Mouse (Mus musculus) intestine, embryonic 14.5 days (tissue): Measurements from ENCODE around the gene Bex6. TPM values are rescaled to one million over a fixed set of nuclear protein-coding genes. Genes with fewer than 3 reads are reported as not detected.

Experiments used
- ATAC-seq: fragments of 200-750 bp; cut with Nextera tagmentation; replicated peaks from 2 replicates; pipeline ENCODE4 v1.8.0; 2017; ENCODE audit warnings: low read depth, moderate number of reproducible peaks, moderate TSS enrichment, moderate library complexity; ENCODE audit not compliant: low FRiP score, low TSS enrichment
- DNase-seq: peaks from one replicate; pipeline ENCODE4 v3.0.0-alpha.2; 2018; ENCODE audit warnings: low spot score
- H3K27ac ChIP-seq: fragments of 300-500 bp; sonication (generic); 2 replicates; pipeline ENCODE4 v1.5.1; 2014; ENCODE audit warnings: low read depth, mild to moderate bottlenecking, control low read depth
- H3K27me3 ChIP-seq: fragments of 300-500 bp; sonication (generic); replicated peaks from 2 replicates; pipeline ENCODE4 v1.6.1; 2014; ENCODE audit warnings: low read length, control low read depth; ENCODE audit not compliant: control insufficient read depth, insufficient read depth
- H3K36me3 ChIP-seq: fragments of 300-500 bp; sonication (generic); 2 replicates; pipeline ENCODE4 v1.6.1; 2014; ENCODE audit warnings: low read length, control low read depth; ENCODE audit not compliant: control insufficient read depth, insufficient read depth
- H3K4me1 ChIP-seq: fragments of 300-500 bp; sonication (generic); replicated peaks from 2 replicates; pipeline ENCODE4 v1.6.1; 2014; ENCODE audit warnings: low read length, control low read depth, mixed read lengths; ENCODE audit not compliant: control insufficient read depth, insufficient read depth
- H3K4me2 ChIP-seq: fragments of 300-500 bp; sonication (generic); 2 replicates; pipeline ENCODE4 v1.6.1; 2014; ENCODE audit warnings: low read length
- H3K4me3 ChIP-seq: fragments of 300-500 bp; sonication (generic); 2 replicates; pipeline ENCODE4 v1.5.1; 2014; ENCODE audit warnings: low read depth, low read length, control low read depth, mixed read lengths
- H3K9ac ChIP-seq: fragments of 300-500 bp; sonication (generic); 2 replicates; pipeline ENCODE4 v1.6.1; 2014; ENCODE audit warnings: mild to moderate bottlenecking, low read length
- H3K9me3 ChIP-seq: fragments of 300-500 bp; sonication (generic); 2 replicates; pipeline ENCODE4 v1.6.1; 2016; ENCODE audit warnings: low read length, control low read depth; ENCODE audit not compliant: control insufficient read depth
- WGBS: fragments of 180-500 bp; shearing (Covaris S2); extraction: QIAGEN DNeasy Blood & Tissue Kit; methylation state at CpG from one replicate; pipeline ENCODE4 v1.1.7; 2014; 5-methylcytosine and 5-hydroxymethylcytosine counted together
- polyA plus RNA-seq: library from polyadenylated mRNA; unstranded; fragments of >200 nt; fragmentation: Nextera tagmentation; extraction: Ambion mirVana; gene quantifications from 2 replicates; pipeline ENCODE4 v1.2.1, GENCODE M21; 2014

Bex6 gene
- polyA plus RNA-seq, 1 experiment from 2014 or later = not detected

DNA sequence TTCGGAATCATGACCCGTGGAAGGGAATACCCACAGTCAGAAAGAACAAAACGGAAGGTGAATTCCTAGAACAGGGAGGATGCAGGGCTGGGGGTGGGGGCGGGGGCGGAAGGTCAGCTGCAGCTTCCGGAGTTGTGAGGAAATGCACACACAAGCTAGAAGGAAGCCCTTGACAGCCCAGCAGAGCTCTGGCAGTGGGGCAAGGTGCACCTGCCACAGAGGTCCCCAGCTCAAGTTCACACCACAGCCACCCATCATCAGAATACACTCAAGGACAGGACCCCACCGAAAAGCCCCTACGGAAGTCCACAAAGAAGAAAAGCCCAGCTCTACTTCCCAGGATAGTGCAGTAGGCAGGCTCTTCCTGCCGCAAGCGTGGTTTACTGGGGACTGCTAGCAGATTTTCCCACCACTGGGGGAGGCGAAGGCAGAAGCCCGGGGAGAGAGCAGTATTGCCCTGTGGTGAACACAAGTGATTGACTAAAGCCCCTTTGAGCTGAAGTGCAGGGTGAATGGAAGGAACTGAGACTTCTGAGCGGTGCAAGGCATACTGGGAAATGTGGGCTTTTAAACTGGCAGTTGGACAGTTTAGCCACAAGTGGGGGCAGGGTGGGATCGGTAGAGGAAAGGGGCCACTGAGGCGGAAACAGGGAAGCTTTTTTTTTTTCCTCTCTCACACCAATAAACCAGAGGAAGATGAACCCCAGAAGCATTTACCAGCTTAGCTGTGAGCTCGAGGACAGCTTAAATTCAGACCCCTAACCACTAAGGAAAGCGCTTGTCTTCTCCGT is 2.5 kb upstream of the Bex6 start:
- Histone ChIP-seq H3K9ac (no peak overlapping the region), H3K4me1 (no peaks in the 10 kb centered on the region), H3K27ac (peak overlapping the region; percentile 33; the same call in 1 of the 2 replicates), H3K9me3 (no peaks in the 10 kb centered on the region), H3K4me2 (no peak overlapping the region; the same call in 1 of the 2 replicates), H3K36me3 (no peaks in the 10 kb centered on the region), H3K27me3 (no peaks in the 10 kb centered on the region), H3K4me3 (no peak overlapping the region)
- 55% methylated on average over 18 of the region's 18 CpGs for WGBS
- DNase-seq = no peak
- ATAC-seq = no peak

DNA sequence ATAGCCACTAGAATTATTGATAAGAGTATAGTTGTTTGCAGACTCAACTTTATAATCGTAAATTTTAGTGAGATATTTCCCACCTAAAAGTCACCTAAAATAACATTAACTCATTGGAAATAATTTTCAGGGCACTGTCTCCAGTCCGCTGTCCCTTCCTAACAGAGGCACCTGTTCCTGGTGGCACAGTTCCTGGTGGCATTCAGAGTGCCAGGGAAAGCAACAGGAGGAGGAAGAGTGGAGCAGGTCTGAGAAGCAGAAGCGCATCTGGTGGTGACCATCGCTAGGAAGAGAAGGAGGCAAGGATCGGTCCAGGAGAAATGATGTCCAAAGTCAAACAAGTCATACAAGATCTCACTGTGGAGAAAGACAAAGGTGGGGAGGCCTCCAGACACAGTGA is 6.4 kb downstream of the Bex6 start:
- Histone ChIP-seq H3K9ac (no peak overlapping the region), H3K4me1 (no peaks in the 10 kb centered on the region), H3K4me2 (no peak overlapping the region), H3K27me3 (no peaks in the 10 kb centered on the region), H3K36me3 (no peaks in the 10 kb centered on the region), H3K9me3 (no peaks in the 10 kb centered on the region), H3K27ac (no peak overlapping the region), H3K4me3 (no peak overlapping the region)
- DNase-seq (no peak), ATAC-seq (no peak)
- WGBS = 91% methylated on average over 5 of the region's 5 CpGs

DNA sequence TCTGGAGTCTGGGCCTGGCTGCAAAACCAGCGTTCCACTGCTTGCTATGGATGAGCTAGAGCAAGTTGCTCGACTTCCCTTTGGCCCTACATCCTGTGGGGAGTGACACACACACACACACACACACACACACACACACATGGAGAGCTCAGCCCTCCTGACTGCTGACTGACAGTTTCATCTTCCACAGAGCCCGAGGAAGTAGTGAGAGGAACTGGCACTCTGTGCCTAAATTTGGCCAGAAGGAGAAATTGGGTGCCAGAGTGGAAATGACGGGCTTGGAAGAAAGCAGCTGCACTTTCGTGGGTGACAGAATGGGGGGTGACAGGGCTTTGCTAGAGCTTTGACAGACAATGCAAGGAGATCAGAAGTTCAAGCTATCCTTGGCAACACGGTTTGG is 9.5 kb downstream of the Bex6 start:
- 64% methylated on average over 6 of the region's 6 CpGs for WGBS
- no peak overlapping the region for H3K9ac ChIP-seq
- no peaks in the 10 kb centered on the region for H3K36me3 ChIP-seq
- H3K4me1 ChIP-seq = no peaks in the 10 kb centered on the region
- no peaks in the 10 kb centered on the region for H3K27me3 ChIP-seq
- no peak overlapping the region for H3K27ac ChIP-seq
- H3K4me2 ChIP-seq = no peak overlapping the region
- H3K9me3 ChIP-seq = no peaks in the 10 kb centered on the region
- H3K4me3 ChIP-seq = no peak overlapping the region
- ATAC-seq (no peak), DNase-seq (no peak)

DNA sequence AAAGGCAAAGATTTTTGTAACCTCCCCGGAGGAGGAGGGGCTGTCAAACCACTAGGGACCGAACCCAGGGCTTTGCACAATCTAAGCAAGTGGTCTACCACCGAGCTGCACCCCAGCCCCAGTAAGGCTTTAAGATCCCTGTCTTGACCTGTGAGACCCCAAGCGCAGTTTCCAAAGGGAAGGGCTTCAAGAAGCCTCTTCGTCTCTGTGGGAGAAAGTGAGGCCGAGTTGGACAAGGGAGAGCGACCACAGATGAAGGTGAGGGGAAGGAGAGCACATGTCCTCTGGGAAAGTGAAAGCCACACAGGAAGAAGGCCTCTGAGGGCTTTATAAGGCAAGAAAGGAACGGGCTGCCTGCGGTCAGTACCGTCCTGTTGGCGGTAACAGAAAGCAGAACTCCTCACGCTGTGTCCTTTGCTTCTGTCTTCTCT is 10.4 kb downstream of the Bex6 start:
- no peaks in the 10 kb centered on the region for H3K27me3 ChIP-seq
- no peaks in the 10 kb centered on the region for H3K36me3 ChIP-seq
- H3K4me2 ChIP-seq = no peak overlapping the region
- no peak overlapping the region for H3K4me3 ChIP-seq
- no peaks in the 10 kb centered on the region for H3K9me3 ChIP-seq
- H3K4me1 ChIP-seq = no peaks in the 10 kb centered on the region
- WGBS = 64% methylated on average over 10 of the region's 12 CpGs
- DNase-seq (no peak), ATAC-seq (no peak)
- H3K9ac ChIP-seq = no peak overlapping the region
- H3K27ac ChIP-seq = no peak overlapping the region

DNA sequence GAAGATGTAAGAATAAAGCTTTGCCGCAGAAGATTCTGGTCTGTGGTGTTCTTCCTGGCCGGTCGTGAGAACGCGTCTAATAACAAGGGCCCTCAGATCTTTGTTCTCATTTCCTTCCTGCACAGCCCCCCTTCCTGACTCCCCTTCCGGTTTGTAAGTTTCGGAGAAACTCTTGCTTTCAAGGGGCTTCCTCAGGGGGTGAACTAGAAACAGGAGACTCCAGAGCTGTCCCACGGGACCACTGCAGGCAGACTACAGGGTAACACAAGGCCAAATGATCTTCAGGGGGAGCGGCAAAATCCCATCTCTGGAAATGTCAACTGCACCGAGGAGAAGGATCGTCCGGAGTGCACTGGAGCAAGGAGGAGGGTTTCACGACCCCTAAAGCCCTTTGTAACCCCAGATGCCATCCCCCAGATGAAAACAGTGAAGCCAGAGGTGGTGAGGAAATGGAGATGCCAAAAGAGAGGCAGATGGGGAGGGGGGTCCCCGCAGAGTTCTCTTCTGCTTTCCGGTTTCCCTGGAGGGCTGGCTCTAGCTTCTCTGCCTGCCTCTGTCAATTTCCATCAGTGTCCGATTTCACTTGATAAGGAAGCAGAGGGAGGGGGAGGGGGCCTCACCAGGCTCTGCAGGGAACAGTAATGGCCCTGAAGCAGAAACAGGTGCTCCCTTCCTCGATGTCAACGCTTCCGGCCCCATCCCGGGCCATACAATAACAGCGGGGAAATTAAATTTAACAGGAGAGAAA is 20.8 kb downstream of the Bex6 start:
- Histone ChIP-seq H3K4me2 (peak overlapping the region; percentile 25; the same call in 1 of the 2 replicates), H3K36me3 (no peaks in the 10 kb centered on the region), H3K4me3 (0 out of 2 replicates have a peak overlapping the region, but pooled peaks have one; percentile 6), H3K9me3 (no peaks in the 10 kb centered on the region), H3K9ac (0 out of 2 replicates have a peak overlapping the region, but pooled peaks have one; percentile 16), H3K27ac (peak overlapping the region; percentile 70; the same call in 1 of the 2 replicates), H3K27me3 (no peaks in the 10 kb centered on the region), H3K4me1 (no peaks in the 10 kb centered on the region; the same call in 1 of the 2 replicates)
- ATAC-seq (no peak), DNase-seq (no peak)
- WGBS = 66% methylated on average over 21 of the region's 21 CpGs

DNA sequence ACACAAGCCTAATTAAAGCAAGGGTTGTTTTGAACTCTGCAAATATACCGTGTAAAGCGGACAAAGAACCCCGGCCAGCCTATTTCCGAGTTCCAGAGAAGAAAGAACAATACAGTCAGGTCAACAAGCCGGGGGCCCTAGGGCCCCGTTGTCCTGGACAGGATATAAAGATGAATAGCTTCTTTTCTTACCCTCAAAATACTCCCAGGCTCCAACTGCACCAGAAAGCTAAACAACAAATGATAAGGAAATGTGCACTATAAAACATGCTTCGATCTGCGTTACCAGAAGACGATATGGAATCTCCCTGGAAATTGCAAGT is 21.3 kb downstream of the Bex6 start:
- Histone ChIP-seq H3K4me3 (no peak overlapping the region), H3K4me1 (no peaks in the 10 kb centered on the region; the same call in 1 of the 2 replicates), H3K27ac (peak overlapping the region; percentile 16; the same call in 1 of the 2 replicates), H3K27me3 (no peaks in the 10 kb centered on the region), H3K9ac (no peak overlapping the region), H3K4me2 (no peak overlapping the region), H3K36me3 (no peaks in the 10 kb centered on the region), H3K9me3 (no peaks in the 10 kb centered on the region)
- DNase-seq (no peak), ATAC-seq (no peak)
- WGBS = 68% methylated on average over 9 of the region's 9 CpGs

DNA sequence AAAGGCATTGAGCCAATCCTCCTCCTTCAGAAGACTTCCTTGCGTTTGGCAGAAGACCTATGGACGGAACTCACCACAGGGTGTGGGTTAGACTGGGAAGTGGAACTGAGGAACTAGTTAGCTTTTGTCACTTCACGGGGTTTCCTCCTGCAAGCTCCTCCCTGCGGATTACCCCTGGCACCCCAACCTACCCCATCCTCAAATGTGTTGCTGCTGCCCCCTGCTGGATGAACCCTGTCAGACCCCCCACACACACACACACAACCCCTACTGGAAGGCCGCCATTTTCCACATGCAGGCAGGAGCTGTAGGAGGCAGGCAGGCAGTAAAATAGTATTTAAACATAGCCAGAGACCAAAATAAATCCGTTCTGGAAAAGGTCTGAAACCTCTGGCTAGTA is 23.1 kb downstream of the Bex6 start:
- H3K4me1 ChIP-seq = no peaks in the 10 kb centered on the region; the same call in 1 of the 2 replicates
- no peak overlapping the region for H3K4me2 ChIP-seq
- no peak overlapping the region for H3K27ac ChIP-seq
- H3K9ac ChIP-seq = no peak overlapping the region
- H3K36me3 ChIP-seq = no peaks in the 10 kb centered on the region
- ATAC-seq (no peak), DNase-seq (no peak)
- no peak overlapping the region for H3K4me3 ChIP-seq
- no peaks in the 10 kb centered on the region for H3K9me3 ChIP-seq
- H3K27me3 ChIP-seq = no peaks in the 10 kb centered on the region
- WGBS = 73% methylated on average over 6 of the region's 6 CpGs

DNA sequence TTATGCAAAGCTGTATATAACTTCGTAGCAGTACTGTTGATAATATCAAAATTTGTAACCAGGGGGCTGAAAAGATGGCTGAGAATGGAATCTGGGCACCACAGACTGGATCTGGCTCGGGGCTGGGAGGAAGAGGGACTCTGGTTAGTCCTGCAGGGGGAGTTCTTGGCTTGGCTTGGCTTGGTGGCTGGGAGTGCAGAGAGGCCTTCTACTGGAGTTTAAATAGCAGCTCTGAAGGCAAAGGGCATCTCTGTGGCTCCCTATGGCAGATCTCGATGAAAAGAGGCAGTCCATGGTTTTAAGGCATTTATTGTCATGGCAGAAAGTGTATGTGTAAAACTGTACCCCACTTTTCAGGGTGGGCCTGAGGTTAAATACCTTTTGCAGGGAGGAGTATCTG is 25.3 kb downstream of the Bex6 start:
- H3K27ac ChIP-seq = no peak overlapping the region
- H3K9ac ChIP-seq = no peak overlapping the region
- no peak for ATAC-seq
- no peak overlapping the region for H3K4me2 ChIP-seq
- no peaks in the 10 kb centered on the region for H3K9me3 ChIP-seq
- no peaks in the 10 kb centered on the region for H3K36me3 ChIP-seq
- DNase-seq = no peak
- H3K4me3 ChIP-seq = no peak overlapping the region
- no peaks in the 10 kb centered on the region for H3K27me3 ChIP-seq
- H3K4me1 ChIP-seq = no peaks in the 10 kb centered on the region; the same call in 1 of the 2 replicates
- 60% methylated on average over 3 of the region's 3 CpGs for WGBS
